Mouse (Mus musculus) lung, postnatal 0 days (tissue): ENCODE data around the gene Rfpl4. TPM values are rescaled to one million over a fixed set of nuclear protein-coding genes. Genes with fewer than 3 reads are reported as not detected.
"Not testable (repeated sequence)": the region's sequence is repeated elsewhere in the genome, so short reads cannot be mapped to it uniquely, and the experiment has no call there.

Source experiments
- ATAC-seq: fragments of 200-750 bp; cut with Nextera tagmentation; 2 replicates; pipeline ENCODE4 v1.8.0; 2017; ENCODE audit warnings: moderate library complexity
- DNase-seq: peaks from one replicate; pipeline ENCODE4 v3.0.0-alpha.2; 2016; ENCODE audit warnings: low spot score
- H3K27ac ChIP-seq: fragments of 300-500 bp; sonication (generic); 2 replicates; pipeline ENCODE4 v1.5.1; 2014; ENCODE audit warnings: antibody characterized with exemption, mild to moderate bottlenecking, low read length, mixed read lengths
- H3K27me3 ChIP-seq: fragments of 300-500 bp; sonication (generic); replicated peaks from 2 replicates; pipeline ENCODE4 v1.6.1; 2014; ENCODE audit warnings: low read length, mixed read lengths; ENCODE audit not compliant: insufficient read depth
- H3K36me3 ChIP-seq: fragments of 300-500 bp; sonication (generic); 2 replicates; pipeline ENCODE4 v1.6.1; 2014; ENCODE audit warnings: low read length, mixed read lengths; ENCODE audit not compliant: insufficient read depth
- H3K4me1 ChIP-seq: fragments of 300-500 bp; sonication (generic); 2 replicates; pipeline ENCODE4 v1.6.1; 2014; ENCODE audit warnings: antibody characterized with exemption, low read depth, low read length, mixed read lengths; ENCODE audit not compliant: insufficient read depth
- H3K4me2 ChIP-seq: fragments of 300-500 bp; sonication (generic); replicated peaks from 2 replicates; pipeline ENCODE4 v1.6.1; 2014; ENCODE audit warnings: low read depth, mild to moderate bottlenecking, low read length, moderate library complexity, mixed read lengths
- H3K4me3 ChIP-seq: fragments of 300-500 bp; sonication (generic); 2 replicates; pipeline ENCODE4 v1.5.1; 2014; ENCODE audit warnings: low read depth, low read length
- H3K9ac ChIP-seq: fragments of 300-500 bp; sonication (generic); replicated peaks from 2 replicates; pipeline ENCODE4 v1.6.1; 2014; ENCODE audit warnings: low read depth, mild to moderate bottlenecking
- H3K9me3 ChIP-seq: fragments of 300-500 bp; sonication (generic); 2 replicates; pipeline ENCODE4 v1.6.1; 2016; ENCODE audit warnings: low read length, mixed read lengths
- CTCF ChIP-seq: IDR thresholded peaks from 2 replicates; pipeline ENCODE4 v1.5.1; 2016; ENCODE audit warnings: antibody characterized with exemption, mild to moderate bottlenecking
- EP300 ChIP-seq: IDR thresholded peaks from 2 replicates; pipeline ENCODE4 v1.6.1; 2016; ENCODE audit warnings: antibody characterized with exemption, mild to moderate bottlenecking, control low read depth
- WGBS: fragments of 180-500 bp; shearing (Covaris S2); extraction: QIAGEN DNeasy Blood & Tissue Kit; methylation state at CpG from one replicate; pipeline ENCODE4 v1.1.7; 2014; 5-methylcytosine and 5-hydroxymethylcytosine counted together
- polyA plus RNA-seq: library from polyadenylated mRNA; unstranded; fragments of >200 nt; fragmentation: Nextera tagmentation; extraction: Ambion mirVana; gene quantifications from 2 replicates; pipeline ENCODE4 v1.2.1, GENCODE M21; 2015

The Rfpl4 gene
- polyA plus RNA-seq, 1 experiment from 2014 or later, result not detected

GRCm38 (mm10) chr7:5083325-5084105, 33.2 kb downstream of the Rfpl4 start:
- peak; percentile 38 for DNase-seq
- Histone ChIP-seq H3K4me3 (no peak overlapping the region), H3K27me3 (no peaks in the 10 kb centered on the region), H3K9ac (no peak overlapping the region), H3K36me3 (peaks cover 5% of the 10 kb centered on the region; the same call in 1 of the 2 replicates), H3K4me2 (no peak overlapping the region), H3K9me3 (no peaks in the 10 kb centered on the region), H3K27ac (no peak overlapping the region), H3K4me1 (peaks cover 7% of the 10 kb centered on the region)
- no peak for TF ChIP-seq EP300
- TF ChIP-seq CTCF, result no peak
- no peak for ATAC-seq
- WGBS, result 87% methylated on average over 18 of the region's 18 CpGs

GRCm38 (mm10) chr7:5081939-5082338, 34.8 kb downstream of the Rfpl4 start:
- no peak overlapping the region for H3K27ac ChIP-seq
- no peak overlapping the region for H3K4me2 ChIP-seq
- H3K9ac ChIP-seq, result no peak overlapping the region
- no peak overlapping the region for H3K4me3 ChIP-seq
- 78% methylated on average over 2 of the region's 2 CpGs for WGBS
- peaks cover 11% of the 10 kb centered on the region; the same call in 1 of the 2 replicates for H3K36me3 ChIP-seq
- ATAC-seq (no peak), DNase-seq (peak; percentile 37)
- H3K27me3 ChIP-seq, result no peaks in the 10 kb centered on the region
- H3K9me3 ChIP-seq, result no peaks in the 10 kb centered on the region
- TF ChIP-seq EP300, result no peak
- TF ChIP-seq CTCF, result no peak
- peaks cover 7% of the 10 kb centered on the region for H3K4me1 ChIP-seq

GRCm38 (mm10) chr7:5081241-5081640, 35.5 kb downstream of the Rfpl4 start:
- ATAC-seq (no peak), DNase-seq (no peak)
- Histone ChIP-seq H3K27ac (no peak overlapping the region), H3K36me3 (peaks cover 18% of the 10 kb centered on the region; the same call in 1 of the 2 replicates), H3K9ac (no peak overlapping the region), H3K27me3 (no peaks in the 10 kb centered on the region), H3K9me3 (no peaks in the 10 kb centered on the region), H3K4me3 (peak overlapping the region; percentile 69; the same call in 1 of the 2 replicates), H3K4me1 (peaks cover 7% of the 10 kb centered on the region), H3K4me2 (peak overlapping the region; percentile 70)
- TF ChIP-seq CTCF (no peak), EP300 (no peak)
- WGBS, result 42% methylated on average over 6 of the region's 6 CpGs

- H3K27ac ChIP-seq, result peak overlapping the region; percentile 90
- H3K27me3 ChIP-seq, result no peaks in the 10 kb centered on the region
- H3K36me3 ChIP-seq, result peaks cover 21% of the 10 kb centered on the region; the same call in 1 of the 2 replicates
- no peaks in the 10 kb centered on the region for H3K9me3 ChIP-seq
- H3K4me3 ChIP-seq, result peak overlapping the region; percentile 69
- H3K4me2 ChIP-seq, result peak overlapping the region; percentile 70
- 7% methylated on average over 6 of the region's 6 CpGs for WGBS
- peak overlapping the region; percentile 79 for H3K9ac ChIP-seq
- DNase-seq (no peak), ATAC-seq (no peak)
- H3K4me1 ChIP-seq, result peaks cover 7% of the 10 kb centered on the region
- TF ChIP-seq EP300, result no peak
- no peak for TF ChIP-seq CTCF
These were observed 35.9 kb downstream of the Rfpl4 start for GRCm38 (mm10) chr7:5080815-5081214.

- H3K4me3 ChIP-seq, result peak within 1 kb of the TSS; percentile 69
- H3K4me2 ChIP-seq, result peak within 1 kb of the TSS; percentile 70
- no peaks in the 10 kb centered on the region for H3K27me3 ChIP-seq
- peaks cover 21% of the 10 kb centered on the region; the same call in 1 of the 2 replicates for H3K36me3 ChIP-seq
- TF ChIP-seq CTCF (no peak), EP300 (peak; percentile 22; the same call in 1 of the 2 replicates)
- WGBS, result under 1% methylated on average over 43 of the region's 81 CpGs
- H3K27ac ChIP-seq, result peak within 1 kb of the TSS; percentile 90
- H3K4me1 ChIP-seq, result peaks cover 7% of the 10 kb centered on the region
- peak within 1 kb of the TSS; percentile 79 for H3K9ac ChIP-seq
- ATAC-seq (peak; percentile 99), DNase-seq (peak; percentile 99)
- H3K9me3 ChIP-seq, result no peaks in the 10 kb centered on the region
These were observed 36.6 kb downstream of the Rfpl4 start, which contains the start of gene Epn1 for GRCm38 (mm10) chr7:5080010-5080751. TSS of gene Epn1 (plus strand) at chr7:5080235.

- WGBS, result 22% methylated on average over 7 of the region's 13 CpGs
- Histone ChIP-seq H3K4me3 (peak overlapping the region; percentile 69), H3K27ac (peak overlapping the region; percentile 90), H3K36me3 (peaks cover 16% of the 10 kb centered on the region; the same call in 1 of the 2 replicates), H3K9ac (0 out of 2 replicates have a peak overlapping the region, but pooled peaks have one; percentile 34), H3K4me2 (peak overlapping the region; percentile 70)
- not testable (repeated sequence) for H3K4me1 ChIP-seq, H3K9me3 ChIP-seq, ATAC-seq, DNase-seq, H3K27me3 ChIP-seq
These were observed 37.3 kb downstream of the Rfpl4 start for GRCm38 (mm10) chr7:5079365-5080009.
